Mouse (Mus musculus): ENCODE data around the gene Flrt2. TPM values are rescaled to one million over a fixed set of nuclear protein-coding genes. Genes with fewer than 3 reads are reported as not detected.

Flrt2 gene
- total and polyA plus RNA-seq, 3 experiments = not detected

- H3K9ac ChIP-seq (ENCODE audit: insufficient read depth, low read depth) = no peak overlapping the region
- no peak for DNase-seq (ENCODE audit: extremely low read depth)
Measured at GRCm38 (mm10) chr12:95694991-95695833, 3.2 kb downstream of the Flrt2 start.

GRCm38 (mm10) chr12:95695834-95696521 lies 4.0 kb downstream of the Flrt2 start:
- Histone ChIP-seq H3K4me2 (ENCODE audit: insufficient read depth, low read depth, poor library complexity, severe bottlenecking) (no peak overlapping the region), H3K9me3 (replicated peaks; ENCODE audit: low read length) (peaks cover 66% of the 10 kb centered on the region), H3K27me3 (replicated peaks) (no peaks in the 10 kb centered on the region), H3K4me3 (replicated peaks in 1 of 3; ENCODE audit: low read depth in 2 of 3, low read length in 2 of 3, poor library complexity in 1 of 3) (no peak overlapping the region), H3K36me3 (replicated peaks in 1 of 2; ENCODE audit: control insufficient read depth in 1 of 2, insufficient read depth in 1 of 2, low read length in 1 of 2) (no peaks in the 10 kb centered on the region), H3K9ac (ENCODE audit: insufficient read depth, low read depth) (no peak overlapping the region), H3K27ac (ENCODE audit: insufficient read depth, low read depth) (no peak overlapping the region), H3K4me1 (ENCODE audit: control insufficient read depth in 1 of 2, insufficient read depth in 2 of 2) (no peaks in the 10 kb centered on the region), H3K79me2 (replicated peaks; ENCODE audit: control insufficient read depth, extremely low read depth, insufficient read depth, poor library complexity, severe bottlenecking) (no peaks in the 10 kb centered on the region)
- in situ Hi-C loops (cut with MboI; ENCODE audit: low pct_ligation_motif_present, low pct_unique_long_range_greater_than_20kb, low sequenced_read_pairs) = no loop called here
- TF ChIP-seq ELF1 (IDR thresholded peaks at IDR 0.05; ENCODE audit: low read depth, low read length) = no peak
- TF ChIP-seq MEF2A (IDR thresholded peaks at IDR 0.05; ENCODE audit: borderline replicate concordance, low read depth, low read length) = no peak
- TF ChIP-seq ZC3H11A (IDR thresholded peaks at IDR 0.05; ENCODE audit: low read depth, low read length) = no peak
- TF ChIP-seq SMC3 (IDR thresholded peaks at IDR 0.05; ENCODE audit: low read depth, low read length) = no peak
- TF ChIP-seq E2F4 (IDR thresholded peaks at IDR 0.05; ENCODE audit: insufficient replicate concordance, low read depth, low read length) = no peak
- no peak for TF ChIP-seq MYC (IDR thresholded peaks at IDR 0.05; ENCODE audit: low read depth, low read length)
- TF ChIP-seq CHD2 (IDR thresholded peaks at IDR 0.05; ENCODE audit: low read length) = no peak
- no peak for TF ChIP-seq JUN (IDR thresholded peaks at IDR 0.05; ENCODE audit: insufficient read depth, low read depth, low read length)
- TF ChIP-seq BHLHE40 (IDR thresholded peaks at IDR 0.05; ENCODE audit: low read depth, low read length) = no peak
- DNase-seq (ENCODE audit: extremely low read depth) = no peak
- dilution Hi-C loops (cut with MboI; ENCODE audit: extremely low pct_ligation_motif_present, extremely low pct_unique_long_range_greater_than_20kb, low sequenced_read_pairs) = no loop called here

More at GRCm38 (mm10) chr12:95694991-95695833, 3.2 kb downstream of the Flrt2 start:
- Histone ChIP-seq H3K4me3 (replicated peaks in 1 of 3; ENCODE audit: low read depth in 2 of 3, low read length in 2 of 3, poor library complexity in 1 of 3) (no peak overlapping the region), H3K79me2 (replicated peaks; ENCODE audit: control insufficient read depth, extremely low read depth, insufficient read depth, poor library complexity, severe bottlenecking) (no peaks in the 10 kb centered on the region), H3K27ac (ENCODE audit: insufficient read depth, low read depth) (no peak overlapping the region), H3K4me2 (ENCODE audit: insufficient read depth, low read depth, poor library complexity, severe bottlenecking) (no peak overlapping the region), H3K36me3 (replicated peaks in 1 of 2; ENCODE audit: control insufficient read depth in 1 of 2, insufficient read depth in 1 of 2, low read length in 1 of 2) (no peaks in the 10 kb centered on the region), H3K9me3 (replicated peaks; ENCODE audit: low read length) (peaks cover 70% of the 10 kb centered on the region), H3K4me1 (ENCODE audit: control insufficient read depth in 1 of 2, insufficient read depth in 2 of 2) (no peaks in the 10 kb centered on the region), H3K27me3 (replicated peaks) (no peaks in the 10 kb centered on the region)
- TF ChIP-seq CHD1 (IDR thresholded peaks at IDR 0.05; ENCODE audit: low read depth, low read length) (no peak), ELF1 (IDR thresholded peaks at IDR 0.05; ENCODE audit: low read depth, low read length) (no peak), JUND (conservative IDR thresholded peaks at IDR 0.05; ENCODE audit: low read depth, low read length) (no peak), BHLHE40 (IDR thresholded peaks at IDR 0.05; ENCODE audit: low read depth, low read length) (no peak), PAX5 (IDR thresholded peaks at IDR 0.05; ENCODE audit: low read length) (no peak), NELFE (IDR thresholded peaks at IDR 0.05; ENCODE audit: low read depth, low read length) (no peak), SMC3 (IDR thresholded peaks at IDR 0.05; ENCODE audit: low read depth, low read length) (no peak)
- dilution Hi-C loops (cut with MboI; ENCODE audit: extremely low pct_ligation_motif_present, extremely low pct_unique_long_range_greater_than_20kb, low sequenced_read_pairs) (no loop called here), in situ Hi-C loops (cut with MboI; ENCODE audit: low pct_ligation_motif_present, low pct_unique_long_range_greater_than_20kb, low sequenced_read_pairs) (no loop called here)
